Mouse (Mus musculus): ENCODE results near the gene Thsd4.
"Not testable (repeated sequence)": the region's sequence is repeated elsewhere in the genome, so short reads cannot be mapped to it uniquely, and the experiment has no call there.

Gene Thsd4

GRCm38 (mm10) chr9:59949981-59950380, 571.9 kb downstream of the Thsd4 start:
- in situ Hi-C loops (cut with MboI, MseI) = no loop called here

- in situ Hi-C loops (cut with MboI, MseI) = no loop called here
These were observed 572.3 kb downstream of the Thsd4 start for GRCm38 (mm10) chr9:59949511-59949910.

GRCm38 (mm10) chr9:59948691-59949250, 573.1 kb downstream of the Thsd4 start:
- in situ Hi-C loops (cut with MboI, MseI) = no loop called here

- in situ Hi-C loops (cut with MboI, MseI) = no loop called here
These were observed 573.6 kb downstream of the Thsd4 start for GRCm38 (mm10) chr9:59948226-59948625.

GRCm38 (mm10) chr9:59947271-59947670, 574.6 kb downstream of the Thsd4 start:
- in situ Hi-C loops (cut with MboI, MseI) = no loop called here

- in situ Hi-C loops (cut with MboI, MseI) = no loop called here
These were observed 576.6 kb downstream of the Thsd4 start for GRCm38 (mm10) chr9:59945241-59945640.

GRCm38 (mm10) chr9:59943826-59944225, 578.0 kb downstream of the Thsd4 start:
- in situ Hi-C loops (cut with MboI, MseI) = no loop called here

GRCm38 (mm10) chr9:59942501-59943085, 579.3 kb downstream of the Thsd4 start:
- in situ Hi-C loops (cut with MboI, MseI) = no loop called here

- in situ Hi-C loops (cut with MboI, MseI) = no loop called here
These were observed 579.9 kb downstream of the Thsd4 start for GRCm38 (mm10) chr9:59941885-59942350.

GRCm38 (mm10) chr9:59940913-59941884, 580.6 kb downstream of the Thsd4 start:
- in situ Hi-C loops (cut with MboI, MseI) = no loop called here

GRCm38 (mm10) chr9:59939691-59940090, 582.2 kb downstream of the Thsd4 start:
- in situ Hi-C loops (cut with MboI, MseI) = no loop called here

- in situ Hi-C loops (cut with MboI, MseI) = no loop called here
These were observed 583.3 kb downstream of the Thsd4 start for GRCm38 (mm10) chr9:59938529-59938928.

GRCm38 (mm10) chr9:59935866-59936265, 586.0 kb downstream of the Thsd4 start:
- in situ Hi-C loops (cut with MboI, MseI) = not testable (repeated sequence)

- in situ Hi-C loops (cut with MboI, MseI) = no loop called here
These were observed 591.6 kb downstream of the Thsd4 start for GRCm38 (mm10) chr9:59930248-59930647.

Measured in T-helper 1 cell (primary cell).